Mouse (Mus musculus): ENCODE results near the gene Bahcc1.
A peak's percentile ranks its signal among the peaks of the same experiment; 100 is the strongest.

Gene Bahcc1

DNA sequence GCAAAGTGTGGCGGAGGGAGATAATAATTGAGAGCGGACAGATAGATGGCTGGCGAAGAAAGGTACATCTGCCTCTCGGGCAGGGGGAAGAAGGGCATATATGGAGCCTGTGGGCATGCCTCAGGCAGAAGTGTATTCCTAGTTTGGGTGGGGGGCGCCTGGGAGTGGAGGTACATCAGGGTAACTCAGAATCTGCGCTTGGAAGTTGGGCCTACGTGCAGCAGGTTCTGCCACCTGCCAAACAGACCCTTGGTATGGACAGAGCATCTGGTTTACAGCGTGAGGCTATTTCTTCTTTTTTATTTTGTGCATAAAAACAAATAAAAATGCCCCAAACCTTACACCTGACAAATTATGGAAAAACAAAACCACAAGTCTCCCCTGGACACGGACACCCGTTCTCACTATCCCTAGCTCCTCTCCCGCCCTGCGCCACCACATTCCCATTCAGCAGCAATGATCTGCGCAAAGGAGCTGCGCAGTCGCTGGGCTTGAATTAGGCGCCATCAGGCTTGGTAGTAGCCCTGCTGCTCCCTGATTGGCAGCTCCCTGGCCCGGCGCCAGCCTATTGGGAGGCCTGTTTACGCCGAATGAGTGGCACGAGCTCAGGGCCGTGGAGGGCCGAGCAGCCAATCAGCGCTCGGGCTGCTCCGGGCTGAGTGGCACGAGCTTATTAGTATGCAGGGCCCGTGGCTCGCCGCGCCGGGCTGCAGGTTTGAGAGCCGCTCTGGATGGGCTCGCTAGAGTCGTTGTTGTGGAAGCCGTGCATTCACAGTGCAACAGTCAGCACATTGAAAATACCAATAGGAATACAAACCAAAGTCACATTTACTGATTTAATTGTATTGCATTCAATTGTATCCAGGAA is at the start of gene Bahcc1:
Bahcc1 (plus strand) TSS at position 718 of the 868 bp plus-strand sequence.
- peak; percentile 100 for DNase-seq

DNA sequence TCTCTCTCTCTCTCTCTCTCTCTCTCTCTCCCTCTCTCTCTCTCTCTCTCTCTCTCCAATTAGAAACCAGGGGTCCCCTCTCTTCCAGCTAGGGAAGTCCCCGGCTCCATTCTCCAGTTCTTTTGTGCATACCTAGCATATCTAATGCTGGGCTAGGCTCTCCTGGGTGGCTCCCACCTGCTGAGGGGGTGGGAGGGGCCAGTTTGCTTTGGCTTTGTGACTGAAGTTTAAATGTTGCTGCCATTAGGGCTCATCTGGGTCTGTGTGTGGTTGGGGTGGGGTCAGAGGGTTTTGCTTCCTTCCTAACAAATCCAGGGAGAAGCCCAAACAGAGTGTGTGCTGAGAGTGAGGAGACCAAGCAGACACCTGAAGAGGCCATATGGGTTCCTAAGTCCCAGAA is 49.6 kb upstream of the Bahcc1 start:
- peak in 1 of 2 experiments; percentile 32 for DNase-seq

DNA sequence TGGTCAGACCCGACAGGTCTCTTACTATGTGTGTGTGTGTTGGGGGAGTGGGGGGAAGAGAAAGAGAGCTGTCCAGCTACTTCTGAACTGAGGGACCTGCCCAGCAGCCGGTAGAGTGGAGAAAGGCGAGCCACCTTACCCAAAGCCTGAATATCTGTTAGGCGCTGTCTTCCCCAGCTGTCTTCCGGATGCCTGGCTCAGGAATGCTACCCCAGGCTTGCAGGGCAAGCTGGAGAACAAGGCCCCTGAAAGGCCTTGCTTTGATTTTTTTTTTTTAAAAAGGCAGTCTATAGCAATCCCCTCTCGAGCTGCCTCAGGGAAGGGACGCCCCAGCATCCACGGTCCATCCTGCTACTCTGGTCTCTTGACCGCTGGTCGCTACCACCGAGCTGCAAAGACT is 49.0 kb upstream of the Bahcc1 start:
- peak in 1 of 2 experiments; percentile 44 for DNase-seq

DNA sequence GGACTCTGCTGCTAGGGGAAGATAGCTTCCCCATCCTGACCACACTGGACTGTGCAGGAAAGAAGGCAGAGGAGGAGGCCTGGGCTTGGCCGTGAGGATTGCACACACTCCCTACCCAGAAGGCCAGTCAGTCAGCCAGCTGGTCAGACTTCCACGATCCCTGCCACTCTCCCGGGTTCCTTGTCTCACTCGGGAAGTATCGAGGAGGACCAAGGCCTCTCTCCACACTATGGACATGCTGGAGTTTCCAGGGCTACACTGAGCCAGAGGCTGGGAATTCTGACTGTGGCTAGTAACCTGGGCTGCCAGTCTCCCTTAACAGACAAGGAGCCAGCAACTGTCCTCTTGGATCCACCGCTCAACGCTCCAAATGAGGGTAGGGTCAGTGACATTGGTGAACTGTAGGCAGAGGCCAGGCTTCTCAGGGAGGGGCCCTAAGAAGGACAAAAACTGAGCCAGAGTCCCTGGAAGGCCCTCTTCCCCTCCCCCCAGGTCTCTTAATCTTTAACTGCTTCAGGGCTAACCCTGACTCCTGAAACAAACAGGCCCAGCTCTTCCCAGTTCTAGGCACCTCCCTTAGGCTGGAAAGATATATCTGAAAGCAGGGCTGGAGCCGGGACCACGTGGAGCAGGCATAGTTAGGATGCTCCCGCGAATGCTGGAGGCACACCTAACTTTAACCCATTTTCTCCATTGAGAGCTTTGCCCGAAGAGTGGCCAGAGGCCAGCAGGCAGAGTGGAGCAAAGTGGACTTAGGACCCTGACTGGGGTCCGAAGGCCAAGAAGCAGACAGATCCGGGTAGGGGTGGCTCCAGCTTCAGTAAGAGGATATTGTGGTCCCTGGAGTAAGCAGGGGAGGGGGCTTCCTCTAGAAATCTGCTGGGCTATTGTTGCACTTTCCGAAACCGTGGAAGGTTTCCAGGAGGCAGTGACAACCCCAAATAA is 48.1 kb upstream of the Bahcc1 start:
- DNase-seq = peak; percentile 87 to 96

DNA sequence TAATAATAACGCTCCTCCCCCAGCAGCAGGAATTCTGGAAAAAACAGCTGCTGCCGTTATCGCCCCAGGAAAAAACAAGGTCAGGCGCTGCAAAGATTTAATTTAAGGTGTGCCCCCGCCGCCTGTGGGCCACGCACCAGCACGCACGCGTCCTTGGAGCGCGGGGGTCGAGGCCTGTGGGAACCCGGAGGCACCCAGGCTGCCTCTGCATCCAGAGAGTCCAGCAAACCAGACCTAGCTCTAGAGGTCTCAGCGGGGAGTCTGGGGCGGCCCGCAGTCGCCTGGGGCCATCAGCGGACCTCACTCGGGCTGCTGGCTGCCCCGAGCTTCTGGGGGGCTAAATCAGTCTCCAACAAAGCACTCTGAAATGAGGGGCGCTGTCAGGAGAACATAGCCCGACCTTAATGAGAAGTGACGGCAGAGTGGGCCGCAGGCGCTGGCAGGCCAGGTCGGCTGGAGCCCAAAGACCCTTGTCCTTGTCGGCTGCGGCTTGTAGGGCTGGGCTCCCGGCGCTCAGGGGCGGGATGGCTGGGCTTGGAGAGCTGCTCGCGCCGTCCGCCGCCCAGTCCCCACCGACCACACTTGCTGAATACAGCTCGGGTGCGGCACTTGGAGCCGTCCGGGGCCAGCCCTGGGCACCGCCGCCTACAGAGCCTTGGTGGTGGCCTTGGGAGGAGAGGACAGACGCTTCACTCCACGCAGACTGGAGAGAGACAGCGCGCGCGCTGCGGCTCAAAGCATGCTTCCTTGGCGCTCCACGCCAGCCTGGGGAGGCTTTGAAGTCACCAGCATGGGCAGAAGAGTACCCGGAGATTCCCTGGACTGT is 47.2 kb upstream of the Bahcc1 start:
- peak; percentile 60 to 88 for DNase-seq

DNA sequence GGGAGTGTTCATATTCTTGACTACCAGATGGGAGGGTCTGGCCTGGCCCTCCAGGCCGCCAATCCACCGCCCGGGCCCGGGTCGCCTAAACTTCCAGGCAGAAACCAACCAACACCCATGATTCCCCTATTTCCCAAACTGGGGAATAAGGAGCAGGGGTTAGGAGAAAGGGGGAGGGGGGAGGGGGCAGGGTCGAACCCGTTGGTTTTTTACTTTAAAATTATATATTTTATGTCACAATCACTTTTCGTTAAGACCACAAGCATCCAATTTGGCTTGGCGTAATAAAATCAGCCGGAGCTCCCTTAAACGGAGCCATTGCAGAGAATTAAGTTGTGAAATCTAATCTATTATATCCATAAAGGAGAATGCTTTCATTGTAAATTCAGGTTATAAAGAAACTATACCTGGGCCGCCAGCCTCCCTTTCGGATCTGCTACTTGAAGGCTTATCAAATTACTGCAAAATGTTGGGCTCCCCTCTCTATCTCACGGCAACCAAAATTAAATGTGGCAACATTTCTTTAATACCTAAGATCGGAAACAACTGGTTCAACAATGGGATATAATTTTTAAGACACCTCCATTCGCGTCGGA is 46.5 kb upstream of the Bahcc1 start:
- no peak for DNase-seq

DNA sequence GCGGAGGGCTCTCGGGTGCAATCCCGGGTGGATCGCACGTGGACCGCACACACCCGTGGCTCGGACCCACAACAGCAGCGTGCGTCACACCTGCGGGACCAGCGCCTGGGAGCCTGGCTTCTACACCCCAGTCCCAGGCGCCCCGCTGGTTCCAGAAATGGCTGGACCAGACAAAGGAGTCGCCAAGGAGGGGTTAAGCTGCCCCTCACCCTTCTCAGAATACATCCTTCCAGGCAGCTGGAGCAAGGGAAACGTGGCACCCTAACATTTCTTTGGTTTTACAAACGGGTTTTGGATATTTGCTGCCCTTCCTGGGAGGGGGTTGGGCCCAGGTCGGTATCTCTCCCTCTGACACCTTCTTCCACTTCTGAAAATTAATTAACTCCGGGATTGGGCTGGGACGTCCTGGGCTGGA is 45.9 kb upstream of the Bahcc1 start:
- peak; percentile 43 to 73 for DNase-seq

DNA sequence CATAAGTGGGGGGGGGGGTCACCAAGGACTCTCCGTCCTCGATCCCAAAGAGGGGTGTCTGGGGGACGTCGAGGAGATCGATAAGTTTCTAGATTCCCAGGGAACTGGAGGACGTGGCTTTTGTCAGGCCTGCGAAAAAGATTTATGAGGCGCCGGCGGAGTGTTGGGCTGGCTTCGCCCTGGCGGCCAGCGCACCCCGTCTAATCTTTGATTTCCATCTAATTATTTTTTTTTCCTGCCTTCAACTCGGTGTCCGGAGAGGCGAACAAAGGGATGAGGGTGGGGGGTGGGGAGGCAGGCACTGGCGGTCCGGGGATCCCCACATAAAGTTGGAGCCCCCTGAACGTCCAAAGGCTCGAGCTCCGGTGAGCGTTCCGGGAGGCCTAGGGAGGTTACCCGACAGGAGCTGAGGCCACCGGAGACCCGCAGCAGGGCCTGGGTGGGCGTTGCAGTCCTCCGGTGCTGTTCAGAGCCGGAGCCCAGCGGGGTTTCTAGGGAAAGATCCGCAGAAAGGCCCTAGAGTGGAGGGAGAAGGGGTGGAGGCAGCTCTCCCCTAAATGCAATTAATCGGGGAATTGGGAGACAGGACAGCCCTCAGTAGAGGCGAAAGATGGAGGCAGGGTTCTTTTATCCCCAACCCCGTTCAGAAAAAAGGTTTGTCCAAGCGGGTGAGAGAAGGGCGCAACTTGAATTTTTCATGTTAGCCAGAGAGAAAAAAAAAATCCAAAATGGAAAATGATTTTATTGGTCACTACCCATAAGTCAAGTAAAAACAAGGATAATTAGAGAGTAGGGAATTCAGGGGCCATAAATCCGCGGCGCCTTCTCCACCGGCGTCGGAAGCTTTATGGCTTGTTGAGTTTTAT is 45.3 kb upstream of the Bahcc1 start:
- DNase-seq = peak; percentile 55 to 66

DNA sequence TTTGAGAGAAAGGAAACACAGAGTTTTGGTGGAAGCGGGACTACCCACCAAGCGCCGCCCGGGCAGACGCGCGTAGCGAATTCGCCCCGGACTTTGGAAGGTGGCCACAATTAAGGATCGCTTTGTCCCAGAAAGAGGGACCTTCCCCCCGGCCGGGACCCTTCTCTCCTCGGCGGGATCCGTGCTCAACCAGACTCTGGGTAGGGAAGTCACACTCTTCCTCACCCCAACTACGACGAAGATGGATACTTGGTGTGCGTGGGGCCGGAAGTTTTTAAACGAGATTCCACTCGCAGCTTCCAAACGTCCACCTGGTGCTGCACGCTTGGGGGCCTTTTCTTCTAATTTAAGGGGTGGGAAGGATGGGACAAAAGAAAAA is 44.7 kb upstream of the Bahcc1 start:
- DNase-seq = peak; percentile 48 to 61

DNA sequence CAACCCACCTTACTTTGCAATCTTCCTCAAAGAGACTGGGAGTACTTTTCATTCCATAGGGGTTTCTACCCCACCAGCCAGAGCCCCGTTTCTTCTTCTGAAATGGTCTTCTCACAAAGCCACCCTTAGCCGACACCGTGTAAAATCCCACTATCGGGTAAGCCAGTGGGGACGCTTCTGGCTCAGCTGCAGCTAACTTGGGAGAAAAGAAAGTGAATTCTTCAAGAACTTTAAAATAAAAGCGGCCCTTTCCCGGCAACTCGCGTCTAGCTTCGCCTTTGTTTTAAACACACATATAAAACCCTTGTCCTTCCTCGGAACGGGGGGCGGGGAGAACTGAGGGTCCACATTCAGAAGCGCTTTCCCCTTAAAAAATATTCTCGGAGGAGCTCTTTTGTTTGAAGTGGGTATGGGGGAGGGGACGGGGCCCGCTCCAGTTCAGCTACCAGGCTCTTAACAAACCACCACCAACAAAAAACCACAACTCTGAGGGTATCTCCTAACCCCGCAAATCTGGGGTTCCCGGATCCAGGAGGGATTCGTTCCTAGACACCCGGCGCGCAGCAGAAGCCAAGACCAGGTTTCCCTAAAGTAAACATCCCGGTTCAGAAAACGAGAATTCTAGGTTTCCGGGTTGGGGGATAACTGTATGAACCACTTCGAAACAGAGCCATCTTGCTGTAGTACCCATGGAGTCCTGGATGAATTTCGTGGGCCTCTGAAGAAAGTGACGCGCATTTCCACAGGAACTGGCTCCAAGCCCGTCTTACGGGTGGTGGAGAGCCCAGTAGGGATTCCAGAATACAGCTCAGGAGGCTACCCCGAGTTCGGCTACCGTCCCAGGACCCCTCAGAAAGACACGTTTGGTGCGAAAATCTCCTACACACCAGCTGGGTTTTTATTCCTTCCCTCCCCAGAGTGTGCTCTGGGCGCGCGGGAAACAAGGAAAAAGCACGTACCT is 44.0 kb upstream of the Bahcc1 start:
- DNase-seq = peak; percentile 65 to 71

DNA sequence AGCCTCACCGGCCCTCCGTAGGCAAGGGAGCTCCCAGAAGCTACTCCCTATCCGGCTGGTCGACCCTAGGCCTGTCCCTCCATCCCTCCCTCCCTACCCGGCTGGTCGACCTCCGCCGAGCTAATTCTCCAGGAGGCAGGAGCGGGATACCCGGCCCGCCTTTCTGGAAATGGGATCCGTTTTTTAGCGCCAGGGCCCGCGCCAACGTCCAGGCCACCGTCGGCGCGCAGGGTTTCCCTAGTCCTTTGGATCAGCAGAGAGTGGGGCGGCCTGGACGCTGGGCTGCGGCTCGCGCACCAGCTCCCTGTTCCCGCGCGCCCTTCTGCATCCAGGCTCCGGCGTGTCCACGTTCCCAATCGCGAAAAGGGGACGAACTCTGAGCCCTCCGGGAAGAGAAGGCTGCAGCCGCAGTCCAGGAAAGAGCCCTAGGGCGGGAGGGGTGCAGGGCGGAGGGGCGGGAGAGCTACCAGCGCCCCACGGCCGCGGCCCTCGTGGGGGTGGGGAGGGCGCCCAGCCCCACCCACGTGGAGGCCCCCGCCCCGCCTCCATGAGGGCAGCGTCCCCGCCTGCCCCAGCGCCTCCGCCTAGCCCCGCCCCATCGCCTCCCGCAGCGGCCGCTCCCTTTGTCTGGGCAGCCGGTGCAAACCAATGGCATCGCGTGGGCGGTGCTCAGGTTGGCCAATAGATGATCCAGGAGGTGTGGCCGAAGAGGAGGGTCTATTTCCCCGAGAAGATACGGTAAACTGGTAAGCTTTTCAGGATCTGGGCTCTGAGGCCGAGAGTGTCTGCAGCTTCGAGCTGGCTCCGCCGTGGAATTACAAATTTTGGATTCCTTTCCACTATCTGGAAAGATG is 43.1 kb upstream of the Bahcc1 start:
- peak; percentile 99 to 100 for DNase-seq

DNA sequence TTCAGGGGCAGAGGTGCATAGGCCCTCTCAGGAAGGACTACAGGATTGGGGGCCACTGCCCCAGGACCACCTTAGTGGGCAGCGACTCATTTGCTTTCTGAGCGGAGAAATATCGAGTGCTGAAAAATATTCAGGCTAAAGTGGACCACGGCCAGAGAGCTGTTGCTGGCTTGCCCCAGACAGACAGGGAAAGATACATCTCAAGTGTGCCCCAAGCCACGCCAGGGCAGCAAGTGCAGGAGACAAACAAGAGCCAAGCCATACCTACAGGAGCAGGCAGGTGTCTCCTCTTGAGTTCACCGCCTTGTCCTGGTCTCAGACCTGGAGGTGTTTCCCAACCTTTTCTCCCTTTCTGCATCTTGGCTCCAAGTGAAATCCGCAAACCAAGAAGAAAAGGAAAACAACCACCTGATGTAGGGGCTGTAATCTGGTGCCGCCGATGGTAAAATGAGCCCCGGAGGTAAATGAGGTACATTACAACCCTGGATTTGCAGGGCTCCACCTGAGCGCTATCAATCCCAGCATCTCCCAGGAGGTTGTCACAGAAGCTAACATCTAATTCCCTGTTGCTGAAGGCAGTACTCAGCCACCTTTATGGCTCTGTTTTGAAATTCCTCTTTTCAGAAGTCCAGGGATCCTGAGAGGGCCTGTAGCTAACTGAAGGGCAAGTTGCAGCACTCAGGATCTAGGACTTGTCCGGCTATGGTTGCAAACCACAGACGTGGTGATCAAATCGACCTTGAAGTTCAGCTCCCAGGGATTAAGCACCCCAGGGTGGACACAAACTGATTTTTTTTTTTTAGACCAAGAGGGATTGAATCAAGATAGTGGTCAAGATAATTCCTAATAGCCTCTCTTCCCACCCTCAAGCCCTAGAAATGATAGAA is 42.0 kb upstream of the Bahcc1 start:
- peak in 1 of 2 experiments; percentile 55 for DNase-seq

DNA sequence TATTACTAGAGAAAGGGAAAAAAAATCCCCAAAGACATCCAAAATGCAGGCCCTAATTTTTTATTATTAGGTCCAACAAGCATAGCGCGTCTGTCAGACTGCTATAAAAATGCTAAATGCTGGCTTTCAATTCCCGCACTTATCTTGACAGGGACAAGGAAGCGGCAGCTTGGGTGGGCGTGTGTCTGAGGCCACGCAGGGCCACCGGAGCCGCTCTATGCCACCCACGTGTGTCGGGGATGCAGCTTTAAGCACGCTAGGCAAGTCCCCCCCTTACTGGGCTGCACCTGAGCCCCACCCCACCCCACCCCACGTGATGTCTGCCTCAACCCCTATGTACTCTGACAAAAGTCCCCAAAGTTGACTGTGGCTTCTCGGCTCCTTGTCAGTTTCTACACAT is 33.9 kb upstream of the Bahcc1 start:
- no peak for DNase-seq

DNA sequence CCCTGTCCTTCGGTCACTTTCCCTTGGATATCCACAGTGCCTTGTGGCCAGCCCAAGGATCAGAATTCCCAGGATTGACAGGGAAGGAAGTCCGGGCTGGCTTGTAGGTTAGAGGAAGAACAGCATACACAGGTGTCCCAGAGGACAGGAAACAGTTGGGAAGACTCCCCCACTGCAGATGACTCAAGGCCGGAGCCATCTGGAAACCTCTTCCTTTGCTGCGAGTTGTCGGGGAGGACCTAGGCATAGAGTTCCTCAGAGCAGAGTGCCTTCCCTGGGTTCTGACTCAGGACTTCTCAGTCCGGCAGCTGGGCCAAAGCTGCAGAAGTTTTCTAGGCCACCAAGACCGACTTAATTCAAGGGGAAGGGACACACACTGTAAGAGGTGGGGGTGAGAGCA is 33.0 kb upstream of the Bahcc1 start:
- DNase-seq = no peak

DNA sequence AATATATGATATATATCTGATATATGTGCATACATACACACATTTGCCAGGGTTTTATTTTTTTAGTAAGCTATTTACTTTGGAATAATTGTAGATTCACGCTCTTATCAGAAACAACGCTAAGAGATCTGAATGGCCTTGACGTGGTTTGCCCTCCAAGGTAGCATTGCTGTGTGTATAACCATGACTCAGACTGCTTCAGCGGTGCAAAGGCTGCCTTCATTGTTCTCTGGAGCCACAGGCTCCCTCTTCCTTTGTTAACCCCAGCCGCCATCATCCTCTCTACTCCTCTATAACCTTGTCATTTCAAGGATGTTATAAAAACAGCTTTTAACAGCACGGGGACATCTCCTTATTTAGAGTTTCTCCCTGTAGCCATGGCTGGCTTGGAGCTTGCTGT is 32.1 kb upstream of the Bahcc1 start:
- no peak for DNase-seq

DNA sequence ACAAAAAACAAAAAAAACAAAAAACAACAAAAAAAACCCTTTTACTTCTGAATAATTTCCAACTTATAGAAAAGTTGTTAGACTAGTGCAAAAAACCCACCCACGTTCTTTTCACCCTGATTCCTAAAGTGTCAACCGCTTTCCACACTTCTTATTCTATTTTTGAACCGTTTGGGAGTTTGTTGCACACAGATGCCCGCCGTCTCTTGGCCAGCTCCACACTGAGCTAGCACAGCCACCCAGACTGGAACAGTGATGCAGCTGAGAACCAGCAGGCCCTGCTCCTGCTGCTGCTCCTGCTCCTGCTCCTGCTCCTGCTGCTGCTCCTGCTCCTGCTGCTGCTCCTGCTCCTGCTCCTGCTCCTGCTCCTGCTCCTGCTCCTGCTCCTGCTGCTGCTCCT is 28.5 kb upstream of the Bahcc1 start:
- DNase-seq = no peak

DNA sequence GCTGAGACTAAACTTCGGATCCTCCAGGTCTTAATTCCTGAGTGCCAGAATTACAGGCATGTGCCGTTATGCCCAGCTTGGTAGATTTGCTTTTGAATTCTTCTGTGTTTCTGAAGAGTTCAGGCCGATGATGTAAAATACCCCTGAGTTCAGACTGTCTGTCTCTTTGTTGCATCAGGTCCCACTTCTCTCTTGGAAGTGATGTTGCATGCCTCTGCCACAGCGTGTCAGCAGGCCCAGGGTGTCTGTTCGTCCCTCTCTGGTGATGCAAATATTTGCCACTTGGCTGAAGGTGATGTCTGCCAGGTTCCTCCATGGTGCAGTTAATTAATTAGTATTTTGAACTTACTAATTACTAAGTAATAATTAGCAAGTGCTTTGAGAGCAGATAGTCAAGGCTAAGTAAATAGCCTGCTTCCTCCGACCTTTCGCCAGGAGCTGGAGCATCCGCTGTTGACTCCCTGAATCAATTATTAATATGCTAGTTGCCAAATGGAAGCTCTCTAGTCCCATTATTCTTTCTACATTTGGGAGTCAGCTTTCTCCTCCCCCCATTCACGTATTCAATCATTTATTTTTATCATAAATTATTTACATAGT is 26.6 kb upstream of the Bahcc1 start:
- peak in 1 of 2 experiments; percentile 30 for DNase-seq
